Mouse (Mus musculus) erythroblast, adult 5-6 weeks (primary cell): ENCODE data around the gene Id2. TPM values are rescaled to one million over a fixed set of nuclear protein-coding genes. Genes with fewer than 3 reads are reported as not detected.

ENCODE experiments used
- ATAC-seq: replicated peaks from 2 replicates; pipeline ENCODE4 v1.8.0; 2016; ENCODE audit warnings: moderate number of reproducible peaks, mild to moderate bottlenecking, moderate TSS enrichment, inconsistent platforms; ENCODE audit not compliant: poor library complexity, low FRiP score, severe bottlenecking
- total RNA-seq, 2 experiments: library from RNA; stranded (forward) in 1 of 2; stranded (reverse) in 1 of 2; fragments of 150-400 nt in 1 of 2; fragments of 200-764, 138-1000 nt in 1 of 2; gene quantifications; 2 replicates each; pipeline versions ENCODE4 v1.2.3 to v1.2.4; 2015 to 2017; ENCODE audit warnings: low replicate concordance in 2 of 2

The Id2 gene
- total RNA-seq, 2 experiments from 2014 or later, result 30.4 to 49.2 TPM

DNA sequence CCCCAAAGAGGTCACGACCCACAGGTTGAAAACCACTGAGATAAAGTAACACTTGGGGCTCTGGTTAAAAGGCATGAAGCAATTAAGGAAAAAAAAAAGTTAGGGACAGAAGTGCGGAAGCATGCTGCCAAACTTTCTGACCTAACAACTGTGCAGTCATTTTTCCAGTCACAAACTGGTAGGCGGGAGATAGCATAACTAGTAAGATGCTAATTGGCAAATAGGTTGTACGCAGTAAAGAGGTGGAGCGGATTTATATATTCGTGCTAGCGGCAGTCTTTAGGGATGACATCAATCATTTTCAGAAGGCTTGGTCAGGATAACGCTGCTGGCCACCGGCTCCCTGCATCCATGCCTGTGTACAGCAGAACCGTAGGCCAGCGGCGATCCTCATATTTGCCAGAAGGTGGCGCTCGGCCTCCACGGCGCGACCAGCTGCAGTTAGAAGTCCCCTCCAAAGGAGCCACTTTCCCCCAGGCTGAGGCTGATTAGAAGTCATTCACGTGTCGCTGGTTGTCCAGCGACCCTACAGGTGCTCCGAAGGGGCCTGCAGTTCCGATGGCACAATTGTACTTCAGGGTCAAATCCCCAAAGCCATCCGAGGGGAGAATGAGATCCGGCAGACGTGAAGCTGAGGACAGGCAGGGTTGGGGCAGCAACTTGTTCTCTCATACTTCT, 4.8 kb downstream of the Id2 start:
- ATAC-seq, result no peak; the same call in 1 of the 2 replicates

DNA sequence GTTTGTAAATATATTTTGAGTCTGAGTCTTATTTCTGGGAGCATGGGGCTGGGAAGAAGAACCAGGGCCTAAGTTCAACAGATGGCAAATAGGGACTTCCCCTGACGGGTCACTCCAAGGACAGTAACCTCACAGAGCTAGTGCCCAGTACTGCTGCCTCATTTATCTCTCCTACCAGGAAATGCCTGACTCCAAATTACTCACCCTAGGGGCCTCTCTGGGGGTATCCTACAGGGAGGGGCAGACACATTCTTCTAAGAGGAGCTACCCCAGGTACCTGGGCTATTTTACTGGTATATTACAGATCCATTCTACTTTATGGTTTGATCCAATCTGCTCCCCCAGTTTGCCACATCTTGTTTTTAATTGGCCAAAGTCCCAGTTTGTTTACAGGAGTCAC, 7.5 kb downstream of the Id2 start:
- ATAC-seq, result no peak

DNA sequence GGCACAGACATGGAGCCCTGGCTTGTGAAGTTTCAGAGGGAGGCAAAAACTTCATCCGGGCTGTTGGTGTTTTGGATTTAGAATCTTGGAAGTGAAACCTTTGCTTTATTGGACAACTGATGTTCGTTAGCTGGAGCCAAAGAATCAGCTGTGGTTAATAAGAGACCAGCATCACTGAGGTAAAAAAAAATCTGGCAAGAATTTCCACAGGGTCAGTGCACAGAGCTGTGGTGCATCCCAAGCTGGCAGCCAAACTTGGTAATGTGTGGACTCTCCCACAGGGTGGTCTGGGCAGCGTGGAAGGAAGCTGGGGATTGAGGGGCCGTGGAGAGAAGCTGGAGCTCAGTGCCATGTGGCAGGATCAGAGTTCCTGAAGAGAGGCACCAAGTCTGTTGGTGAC, 10.0 kb downstream of the Id2 start:
- ATAC-seq, result no peak

DNA sequence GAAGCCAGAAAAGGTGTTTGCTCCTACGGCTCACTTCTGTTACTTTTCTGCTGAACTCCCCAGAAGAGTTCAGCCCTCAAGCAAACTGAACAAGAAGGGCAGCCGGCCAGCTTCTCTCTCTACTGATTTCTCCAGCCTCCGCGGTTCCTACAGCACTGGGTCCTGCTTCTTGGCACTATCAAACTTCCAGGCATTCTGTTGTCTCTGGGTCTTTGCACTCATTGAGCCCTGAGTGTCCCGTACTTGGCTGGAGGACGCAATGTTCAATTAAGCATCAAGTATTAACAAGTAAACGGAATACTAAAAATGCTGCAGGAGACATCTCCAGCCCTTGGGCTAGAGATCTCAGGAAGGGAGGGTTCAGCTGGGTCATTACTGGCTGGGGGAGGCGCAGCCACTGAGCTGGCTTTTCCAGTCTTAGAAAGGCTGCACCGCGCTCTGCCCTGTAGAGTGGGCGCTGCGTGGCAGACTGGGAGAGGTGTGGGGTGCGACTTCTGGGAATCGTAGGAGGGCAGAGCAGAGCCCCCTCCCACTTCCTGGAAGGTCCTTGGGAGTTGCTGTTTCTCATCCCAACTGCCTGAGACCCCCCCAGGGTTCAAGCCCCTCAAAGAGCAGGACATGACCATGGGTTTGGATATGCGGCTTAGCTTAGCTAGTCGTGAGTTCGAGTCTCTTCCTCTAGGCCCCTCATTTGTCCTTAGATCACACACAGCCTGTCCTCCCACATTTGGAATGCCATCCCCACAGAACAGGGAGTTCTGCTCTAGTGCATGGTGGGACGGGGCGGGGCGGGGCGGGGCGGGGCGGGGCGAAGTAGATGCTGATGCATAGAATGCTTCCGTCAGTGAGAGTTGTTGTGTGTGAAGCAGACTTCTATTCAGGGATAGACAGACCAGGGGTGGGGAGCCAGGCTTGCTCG, 13.4 kb downstream of the Id2 start:
- ATAC-seq, result no peak

DNA sequence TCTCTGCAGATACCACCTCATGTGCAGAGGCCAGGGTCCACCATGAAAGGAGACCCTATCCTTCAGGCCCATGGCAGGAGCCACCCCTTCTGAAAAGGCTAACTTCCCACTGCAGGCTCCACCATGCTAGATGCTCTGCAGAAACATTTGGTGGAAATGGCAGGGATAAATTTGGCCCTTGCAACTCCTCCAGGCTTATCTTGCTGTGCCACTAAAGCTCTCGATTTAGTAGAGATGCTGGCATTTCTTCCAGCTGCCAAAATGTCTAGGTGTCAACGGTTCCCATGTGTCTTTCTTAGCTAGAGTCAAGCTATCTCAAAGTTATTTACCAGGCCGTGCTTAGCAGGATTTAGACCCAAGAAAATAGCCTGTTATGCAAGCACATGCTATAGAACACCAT, 22.6 kb downstream of the Id2 start:
- ATAC-seq, result no peak

DNA sequence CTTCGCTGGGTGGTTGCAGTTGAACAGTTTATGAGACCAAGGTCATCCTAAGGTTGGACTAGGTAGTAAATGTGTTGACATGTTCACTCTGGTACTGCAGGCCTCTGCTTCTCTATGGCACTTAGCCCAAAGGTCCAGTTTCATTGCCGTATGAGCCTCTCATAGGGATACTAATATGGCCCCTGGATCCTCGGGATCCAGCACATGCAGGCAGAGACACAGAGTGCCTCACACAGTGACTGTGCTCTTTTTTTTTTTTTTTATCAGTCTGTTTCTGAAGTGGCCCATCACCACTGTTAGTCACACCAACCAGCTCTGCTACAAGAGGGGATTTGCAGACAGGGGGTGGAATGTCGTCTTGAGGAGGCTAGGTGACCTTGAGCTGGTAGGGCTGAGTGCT, 23.6 kb downstream of the Id2 start:
- no peak for ATAC-seq

DNA sequence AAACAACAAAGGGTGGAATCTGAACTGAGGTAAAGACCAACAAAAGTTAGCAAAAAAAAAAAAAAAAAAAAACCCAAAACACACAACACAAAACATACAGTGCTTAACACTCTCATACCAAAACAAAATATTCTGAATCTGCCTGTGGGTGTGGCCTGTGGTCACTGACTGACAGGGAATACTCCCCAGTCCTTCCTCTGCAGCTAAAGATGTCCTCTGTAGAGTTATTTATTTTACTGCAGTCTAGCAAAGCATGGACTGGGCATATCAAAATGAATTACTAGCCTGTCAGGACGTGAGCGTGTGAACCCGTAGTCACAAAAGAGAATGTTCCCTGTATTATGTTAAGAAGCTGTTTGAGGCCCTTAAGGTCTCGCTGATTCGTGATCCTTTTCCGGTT, 34.7 kb downstream of the Id2 start:
- ATAC-seq, result no peak

DNA sequence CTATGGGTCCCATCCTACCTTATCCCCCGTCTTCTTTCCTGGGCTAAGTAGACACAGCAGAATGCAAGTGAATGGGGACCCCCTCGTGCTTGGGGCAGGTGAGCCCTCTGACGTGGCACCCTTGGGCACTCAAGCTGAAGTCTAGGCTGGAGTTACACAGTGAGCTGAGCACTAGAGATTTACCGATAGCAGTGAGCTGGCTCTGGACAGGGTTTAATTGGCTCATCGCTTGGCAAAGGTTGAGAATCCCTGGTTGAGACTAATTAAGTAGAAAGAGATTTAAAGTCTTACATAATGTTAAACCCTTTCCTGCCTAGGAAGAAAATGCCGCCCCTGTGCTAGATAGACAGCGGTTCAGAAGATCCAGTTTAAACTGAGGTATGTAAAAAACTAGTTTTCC, 36.0 kb downstream of the Id2 start:
- no peak for ATAC-seq

DNA sequence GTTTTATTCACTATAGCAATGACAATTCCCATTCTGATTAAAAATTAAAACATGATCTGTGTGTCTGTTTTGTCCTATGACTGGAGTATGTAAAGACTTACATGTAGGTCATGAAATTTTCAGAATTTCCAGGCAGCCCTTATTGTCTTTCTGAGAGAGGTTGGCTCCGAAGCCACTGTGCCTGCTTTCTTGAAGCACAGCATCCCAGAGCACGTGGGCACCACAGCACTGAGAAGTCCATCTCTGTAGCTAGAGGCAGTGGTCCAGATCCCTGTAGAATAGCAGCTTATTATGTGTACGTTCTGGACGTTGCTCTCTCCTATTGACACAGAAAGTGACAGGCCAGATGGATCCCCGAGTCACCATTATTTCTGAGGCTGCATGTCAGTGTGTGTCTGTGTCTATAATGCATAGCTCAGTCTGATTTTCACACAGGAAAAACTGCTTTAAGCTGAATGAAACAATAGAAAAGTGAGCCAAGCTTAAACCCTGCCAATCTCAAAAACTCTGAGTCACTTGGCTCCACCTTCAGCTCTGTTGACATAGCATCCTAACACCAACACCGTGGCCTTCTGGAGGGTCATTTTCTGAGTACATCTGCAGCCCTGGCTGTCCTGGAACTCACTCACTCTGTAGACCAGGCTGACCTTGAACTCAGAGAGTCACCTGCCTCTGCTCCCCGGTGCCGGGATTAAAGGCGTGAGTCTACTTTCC, 37.3 kb downstream of the Id2 start:
- no peak for ATAC-seq

DNA sequence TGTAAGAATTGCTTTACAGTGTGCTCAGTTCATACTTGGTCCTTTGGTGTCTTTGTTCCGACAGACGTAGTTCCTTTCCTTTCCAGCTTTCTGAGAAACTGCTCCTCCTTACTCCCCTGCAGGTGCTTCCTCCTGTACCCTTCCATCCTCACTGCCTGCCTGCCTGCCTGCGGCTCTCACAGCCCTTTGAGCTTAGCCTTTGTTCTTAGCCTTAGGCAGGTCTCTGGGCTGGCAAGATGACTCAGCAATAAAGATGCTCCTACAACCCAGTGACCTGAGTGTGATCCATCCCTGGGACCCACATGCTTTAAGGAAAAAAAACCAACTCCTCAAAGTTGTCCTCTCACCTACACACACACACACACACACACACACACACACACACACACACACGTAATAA, 42.0 kb downstream of the Id2 start:
- no peak for ATAC-seq

DNA sequence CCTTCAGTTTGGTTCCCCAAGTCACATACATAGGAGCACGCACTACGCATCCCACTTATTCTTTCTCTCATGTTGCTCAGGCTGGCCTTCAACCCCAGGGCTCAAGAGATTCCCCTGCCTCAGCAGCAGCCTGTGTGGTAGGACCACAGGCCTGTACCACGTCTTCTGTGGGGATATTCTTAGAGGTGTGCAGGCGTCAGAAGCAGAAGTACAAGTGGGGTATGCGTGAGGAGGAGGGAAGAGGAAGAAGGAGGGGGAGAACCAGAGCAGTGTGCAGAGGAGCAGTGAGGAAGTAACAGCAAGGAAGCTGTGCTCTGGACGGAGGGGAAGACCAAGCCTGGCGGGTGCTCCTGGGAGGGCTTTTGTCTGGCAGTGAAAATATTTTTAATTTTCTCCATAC, 42.4 kb downstream of the Id2 start:
- no peak for ATAC-seq

DNA sequence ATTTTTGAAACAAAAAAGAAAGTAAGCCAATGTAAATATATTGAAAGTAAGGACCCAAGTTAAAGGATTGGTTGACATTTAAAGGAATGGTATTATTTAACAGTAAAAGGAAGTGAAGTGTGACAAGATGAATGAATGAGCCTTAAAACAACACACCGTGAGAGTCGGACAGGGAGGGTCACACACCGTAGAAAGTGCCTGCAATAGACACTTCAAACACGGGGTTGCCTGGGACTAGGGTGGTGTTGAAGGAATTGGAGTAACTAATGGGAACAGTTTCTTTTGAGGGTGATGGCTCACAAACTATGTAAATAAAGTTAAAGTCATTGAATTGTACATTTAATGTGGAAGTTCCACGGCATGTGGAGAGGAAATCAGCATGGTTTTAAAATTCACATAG, 47.7 kb downstream of the Id2 start:
- ATAC-seq, result no peak

DNA sequence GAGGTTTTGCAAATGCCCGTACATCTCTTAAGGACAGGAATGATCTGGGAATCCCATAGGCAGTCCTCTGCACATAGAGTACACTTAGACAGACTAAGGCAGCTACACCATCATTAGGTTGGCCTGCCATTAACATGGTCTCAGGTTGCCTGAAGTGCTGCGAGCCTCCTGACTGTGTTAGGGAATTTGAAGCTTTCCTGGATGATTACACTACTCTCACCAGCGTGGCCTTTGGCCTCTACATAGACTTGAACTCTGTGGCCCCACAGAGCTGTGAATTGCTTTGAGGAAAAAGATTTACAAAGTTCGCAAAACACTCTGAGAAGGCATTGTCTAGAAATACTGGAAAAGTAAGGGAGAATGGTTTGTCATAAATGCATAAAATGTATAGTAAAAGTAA, 52.4 kb downstream of the Id2 start:
- no peak for ATAC-seq

DNA sequence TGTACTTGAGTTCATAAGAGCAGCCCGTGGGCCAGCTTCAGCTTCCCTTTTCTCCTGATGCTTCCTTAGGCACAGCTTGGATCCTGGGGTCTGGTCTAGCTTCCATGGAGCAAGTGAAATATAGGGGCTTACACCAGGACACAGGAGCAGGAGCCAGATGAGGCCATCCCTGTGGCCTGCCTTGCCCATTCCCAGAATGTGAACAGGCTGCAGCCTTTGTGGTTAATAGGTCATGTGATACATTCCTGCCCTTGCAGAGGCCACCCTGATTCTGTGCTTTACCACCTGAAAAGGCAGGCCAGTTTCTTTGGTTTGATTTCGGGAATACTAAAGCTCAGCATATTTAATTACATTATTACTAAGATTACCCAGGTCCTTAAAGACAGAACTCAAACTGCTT, 52.9 kb downstream of the Id2 start:
- no peak for ATAC-seq

Other genes with a start within 250 kb of the Id2 start
- 11.5 and 19.0 TPM in 2 replicates for gene Kidins220, start 122.2 kb downstream of the Id2 start, total RNA-seq (2015; ENCODE audit: low replicate concordance)
- gene Kidins220, start 122.2 kb downstream of the Id2 start, total RNA-seq (2017; ENCODE audit: low replicate concordance), result 16.4 and 19.4 TPM in 2 replicates